Mouse (Mus musculus) lung, postnatal 25 days (tissue): ENCODE results near the gene Rtbdn.
"Not testable (repeated sequence)": the region's sequence is repeated elsewhere in the genome, so short reads cannot be mapped to it uniquely, and the experiment has no call there.

Experiments
- DNase-seq: peaks from one replicate; pipeline ENCODE4 v3.0.0; 2022; ENCODE audit warnings: low spot score

Rtbdn gene

GRCm38 (mm10) chr8:84946528-84947240 lies at the start of gene Rtbdn:
Gene Rtbdn (plus strand): TSS chr8:84946991.
- DNase-seq = no peak

- DNase-seq = no peak
Observed at GRCm38 (mm10) chr8:84901071-84901470, 45.7 kb upstream of the Rtbdn start.

- no peak for DNase-seq
Observed at GRCm38 (mm10) chr8:84901752-84902151, 45.0 kb upstream of the Rtbdn start, which contains the start of gene Klf1. Gene Klf1 (plus strand): TSS chr8:84901928.

- DNase-seq = no peak
Observed at GRCm38 (mm10) chr8:84902367-84902919, 44.3 kb upstream of the Rtbdn start.

GRCm38 (mm10) chr8:84902920-84903661 lies 43.7 kb upstream of the Rtbdn start:
- peak; percentile 92 for DNase-seq

- DNase-seq = no peak
Observed at GRCm38 (mm10) chr8:84904351-84904750, 42.4 kb upstream of the Rtbdn start.

GRCm38 (mm10) chr8:84907037-84907436 lies 39.8 kb upstream of the Rtbdn start:
- no peak for DNase-seq

- no peak for DNase-seq
Observed at GRCm38 (mm10) chr8:84907493-84907892, 39.3 kb upstream of the Rtbdn start.

- DNase-seq = not testable (repeated sequence)
Observed at GRCm38 (mm10) chr8:84907979-84908378, 38.8 kb upstream of the Rtbdn start.

- DNase-seq = peak; percentile 99
Observed at GRCm38 (mm10) chr8:84908421-84909161, 38.2 kb upstream of the Rtbdn start, which contains the start of gene Dnase2a. Gene Dnase2a (plus strand): TSS chr8:84908560.

GRCm38 (mm10) chr8:84909162-84909767 lies 37.5 kb upstream of the Rtbdn start:
- no peak for DNase-seq

GRCm38 (mm10) chr8:84909949-84910348 lies 36.8 kb upstream of the Rtbdn start:
- no peak for DNase-seq

- DNase-seq = no peak
Observed at GRCm38 (mm10) chr8:84910551-84910950, 36.2 kb upstream of the Rtbdn start.

- DNase-seq = no peak
Observed at GRCm38 (mm10) chr8:84911854-84912253, 34.9 kb upstream of the Rtbdn start.

GRCm38 (mm10) chr8:84912391-84912790 lies 34.4 kb upstream of the Rtbdn start:
- DNase-seq = no peak

- DNase-seq = peak; percentile 86
Observed at GRCm38 (mm10) chr8:84912895-84913501, 33.8 kb upstream of the Rtbdn start.

GRCm38 (mm10) chr8:84913502-84913900 lies 33.3 kb upstream of the Rtbdn start:
- DNase-seq = peak; percentile 17

GRCm38 (mm10) chr8:84913960-84914359 lies 32.8 kb upstream of the Rtbdn start:
- DNase-seq = peak; percentile 32

- peak; percentile 47 for DNase-seq
Observed at GRCm38 (mm10) chr8:84915269-84915668, 31.5 kb upstream of the Rtbdn start.

GRCm38 (mm10) chr8:84917781-84918180 lies 29.0 kb upstream of the Rtbdn start:
- DNase-seq = no peak

- DNase-seq = no peak
Observed at GRCm38 (mm10) chr8:84918646-84919045, 28.1 kb upstream of the Rtbdn start.
